Mouse (Mus musculus) limb, embryonic 14.5 days (tissue): ENCODE results near the gene Arxes1. TPM values are rescaled to one million over a fixed set of nuclear protein-coding genes. Genes with fewer than 3 reads are reported as not detected.
"Not testable (repeated sequence)": the region's sequence is repeated elsewhere in the genome, so short reads cannot be mapped to it uniquely, and the experiment has no call there.

ENCODE experiments used
- ATAC-seq: fragments of 200-750 bp; cut with Nextera tagmentation; 2 replicates; pipeline ENCODE4 v1.8.0; 2017; ENCODE audit warnings: low read depth, moderate number of reproducible peaks, moderate TSS enrichment; ENCODE audit not compliant: low FRiP score
- DNase-seq: peaks from one replicate; pipeline ENCODE4 v3.0.0-alpha.2; 2015; ENCODE audit warnings: low spot score
- H3K27ac ChIP-seq: fragments of 300-500 bp; sonication (generic); replicated peaks from 2 replicates; pipeline ENCODE4 v1.5.1; 2014; ENCODE audit warnings: low read depth, mild to moderate bottlenecking, low read length, moderate library complexity, mixed read lengths
- H3K27me3 ChIP-seq: fragments of 300-500 bp; sonication (generic); 2 replicates; pipeline ENCODE4 v1.6.1; 2014; ENCODE audit warnings: low read length, mixed read lengths; ENCODE audit not compliant: control insufficient read depth, insufficient read depth
- H3K36me3 ChIP-seq: fragments of 300-500 bp; sonication (generic); 2 replicates; pipeline ENCODE4 v1.6.1; 2014; ENCODE audit warnings: mild to moderate bottlenecking, low read length, moderate library complexity, mixed read lengths; ENCODE audit not compliant: control insufficient read depth, insufficient read depth
- H3K4me1 ChIP-seq: fragments of 300-500 bp; sonication (generic); 2 replicates; pipeline ENCODE4 v1.6.1; 2014; ENCODE audit warnings: antibody characterized with exemption, low read length, mixed read lengths; ENCODE audit not compliant: control insufficient read depth, insufficient read depth
- H3K4me2 ChIP-seq: fragments of 300-500 bp; sonication (generic); replicated peaks from 2 replicates; pipeline ENCODE4 v1.6.1; 2014; ENCODE audit warnings: low read depth, mild to moderate bottlenecking, low read length, moderate library complexity; ENCODE audit not compliant: severe bottlenecking
- H3K4me3 ChIP-seq: fragments of 300-500 bp; sonication (generic); replicated peaks from 2 replicates; pipeline ENCODE4 v1.5.1; 2014; ENCODE audit warnings: low read length
- H3K9ac ChIP-seq: fragments of 300-500 bp; sonication (generic); 2 replicates; pipeline ENCODE4 v1.6.1; 2014; ENCODE audit warnings: mild to moderate bottlenecking, low read depth, low read length, moderate library complexity; ENCODE audit not compliant: severe bottlenecking
- H3K9me3 ChIP-seq: fragments of 300-500 bp; sonication (generic); 2 replicates; pipeline ENCODE4 v1.6.1; 2016; ENCODE audit warnings: low read length; ENCODE audit not compliant: control insufficient read depth
- POLR2A ChIP-seq: fragments of 200-500 bp; IDR thresholded peaks from 2 replicates; pipeline ENCODE4 v1.8.0; 2012; ENCODE audit warnings: inconsistent platforms, mild to moderate bottlenecking, moderate library complexity, borderline replicate concordance; ENCODE audit not compliant: insufficient read depth, insufficient read length; ENCODE audit errors: extremely low read depth
- WGBS: fragments of 180-500 bp; shearing (Covaris S2); extraction: QIAGEN DNeasy Blood & Tissue Kit; methylation state at CpG from one replicate; pipeline ENCODE4 v1.1.7; 2014; 5-methylcytosine and 5-hydroxymethylcytosine counted together
- polyA plus RNA-seq, 2 experiments: library from polyadenylated mRNA; depleted of rRNA in 1 of 2; stranded (reverse) in 1 of 2; unstranded in 1 of 2; fragments of >200 nt; fragmentation: Nextera tagmentation in 1 of 2; extraction: Ambion mirVana in 1 of 2; gene quantifications; 2 replicates each; pipeline versions ENCODE4 v1.2.1 to v1.2.3; 2012 to 2014

Gene Arxes1
- polyA plus RNA-seq, 2 experiments: 15.0 to 31.1 TPM

GRCm38 (mm10) chrX:136051219-136051618, 18.1 kb downstream of the Arxes1 start:
- ATAC-seq (no peak), DNase-seq (no peak)
- no peak for TF ChIP-seq POLR2A
- Histone ChIP-seq H3K4me2 (no peak overlapping the region), H3K4me1 (no peaks in the 10 kb centered on the region), H3K27ac (no peak overlapping the region), H3K4me3 (no peak overlapping the region), H3K27me3 (no peaks in the 10 kb centered on the region), H3K36me3 (no peaks in the 10 kb centered on the region), H3K9ac (no peak overlapping the region), H3K9me3 (no peaks in the 10 kb centered on the region)
- 77% methylated on average over 2 of the region's 2 CpGs for WGBS

GRCm38 (mm10) chrX:136060698-136061097, 27.5 kb downstream of the Arxes1 start:
- ATAC-seq: no peak
- H3K36me3 ChIP-seq: no peaks in the 10 kb centered on the region

DNA sequence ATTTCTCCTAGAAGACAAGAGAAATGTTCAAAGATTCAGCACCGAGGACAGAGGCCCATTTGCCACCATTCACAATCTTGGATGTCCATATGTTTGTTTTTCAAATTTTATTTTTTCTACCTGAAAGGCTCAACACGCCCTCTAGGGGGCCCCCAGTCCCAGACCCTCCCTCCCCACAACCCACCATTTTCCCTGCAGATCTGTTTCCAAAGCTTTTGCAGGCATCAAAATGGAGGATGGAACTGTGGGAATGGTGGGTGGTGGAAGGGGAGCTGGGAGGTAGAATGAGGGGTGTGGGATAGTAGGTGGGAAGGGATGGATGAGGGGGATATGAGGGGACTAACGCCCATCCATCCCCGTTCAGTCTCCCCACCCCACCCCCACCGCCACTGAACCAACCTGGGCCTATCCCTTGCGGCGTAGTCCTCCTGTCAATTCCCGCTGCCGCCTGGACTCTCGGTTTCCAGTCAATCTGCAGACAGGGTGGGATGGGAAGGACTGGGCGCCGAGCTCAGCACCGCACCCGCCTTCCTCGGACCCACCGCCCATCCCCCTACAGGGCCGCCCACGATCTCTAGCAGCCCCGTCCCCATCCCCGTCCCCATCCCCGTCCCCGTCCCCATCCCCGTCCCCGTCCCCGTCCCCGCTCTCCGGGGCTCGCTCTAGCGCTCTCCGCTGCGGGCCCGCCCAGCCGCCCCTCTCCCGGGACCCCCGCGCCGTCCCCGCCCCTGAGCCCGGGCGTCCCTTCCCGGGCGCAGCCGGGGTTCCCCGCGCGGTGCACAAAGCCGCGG, 34.2 kb downstream of the Arxes1 start:
- peak overlapping the region; percentile 40 for H3K4me2 ChIP-seq
- 0 out of 2 replicates have a peak overlapping the region, but pooled peaks have one; percentile 7 for H3K9ac ChIP-seq
- 38% methylated on average over 10 of the region's 48 CpGs for whole genome bisulfite sequencing
- H3K36me3 ChIP-seq, H3K27me3 ChIP-seq, H3K27ac ChIP-seq, H3K4me1 ChIP-seq, H3K9me3 ChIP-seq: not testable (repeated sequence)
- peak; percentile 26 for DNase-seq
- ATAC-seq: peak; percentile 61
- H3K4me3 ChIP-seq: peak overlapping the region; percentile 28

More at GRCm38 (mm10) chrX:136060698-136061097, 27.5 kb downstream of the Arxes1 start:
- no peak overlapping the region for H3K4me2 ChIP-seq
- no peak for DNase-seq
- H3K4me1 ChIP-seq: no peaks in the 10 kb centered on the region
- no peaks in the 10 kb centered on the region for H3K9me3 ChIP-seq
- no peak overlapping the region for H3K27ac ChIP-seq
- no peaks in the 10 kb centered on the region; the same call in 1 of the 2 replicates for H3K27me3 ChIP-seq
- TF ChIP-seq POLR2A: no peak
- no peak overlapping the region for H3K9ac ChIP-seq
- H3K4me3 ChIP-seq: no peak overlapping the region
- 86% methylated on average over 1 of the region's 1 CpGs for WGBS

DNA sequence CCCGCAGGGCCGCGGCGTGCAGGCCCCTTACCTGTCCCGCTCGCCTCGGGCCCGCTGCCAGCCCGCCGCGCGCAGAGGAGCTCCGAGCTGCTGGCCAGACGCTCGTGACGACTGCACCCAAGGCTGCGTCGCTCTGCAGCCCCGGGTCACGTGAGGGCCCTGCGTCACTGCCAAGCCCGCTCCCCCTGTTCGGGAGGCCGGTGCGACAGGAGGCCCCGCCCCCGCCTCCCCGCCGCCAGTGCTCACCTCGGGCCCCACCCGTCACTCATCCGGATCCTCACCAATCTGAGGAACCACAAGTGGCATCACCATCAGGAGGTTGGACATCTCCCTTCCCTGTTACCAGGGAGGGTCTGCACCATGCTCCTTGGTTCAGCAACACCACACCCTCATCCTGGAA, 34.9 kb downstream of the Arxes1 start, which contains the start of gene Bex2:
Bex2 (minus strand) TSS at position 217 of the 400 bp plus-strand sequence.
- not testable (repeated sequence) for H3K27me3 ChIP-seq, H3K9me3 ChIP-seq, DNase-seq, H3K36me3 ChIP-seq, H3K4me1 ChIP-seq, H3K27ac ChIP-seq
- H3K9ac ChIP-seq: 0 out of 2 replicates have a peak within 1 kb of the TSS, but pooled peaks have one; percentile 7
- H3K4me2 ChIP-seq: peak within 1 kb of the TSS; percentile 40
- no CpG with 5 or more reads among the region's 32 CpGs for WGBS
- H3K4me3 ChIP-seq: peak within 1 kb of the TSS; percentile 28
- peak; percentile 97 for ATAC-seq

Other genes with a start within 250 kb of the Arxes1 start
- gene Bhlhb9, start 235.8 kb upstream of the Arxes1 start, polyA plus RNA-seq (2012; rRNA removed): 24.1 and 29.1 TPM in 2 replicates
- 51.6 and 54.7 TPM in 2 replicates for gene Bhlhb9, start 235.8 kb upstream of the Arxes1 start, polyA plus RNA-seq (2014; fragmentation: Nextera tagmentation; extraction: Ambion mirVana)
- 49.3 and 50.5 TPM in 2 replicates for gene Gprasp2, start 194.3 kb upstream of the Arxes1 start, polyA plus RNA-seq (2012; rRNA removed)
- 33.1 and 43.0 TPM in 2 replicates for gene Gprasp2, start 194.3 kb upstream of the Arxes1 start, polyA plus RNA-seq (2014; fragmentation: Nextera tagmentation; extraction: Ambion mirVana)
- 43.9 and 45.5 TPM in 2 replicates for gene Arxes2, start 39.5 kb upstream of the Arxes1 start, polyA plus RNA-seq (2012; rRNA removed)
- gene Arxes2, start 39.5 kb upstream of the Arxes1 start, polyA plus RNA-seq (2014; fragmentation: Nextera tagmentation; extraction: Ambion mirVana): 73.7 and 80.4 TPM in 2 replicates
- 33.5 and 52.3 TPM in 2 replicates for gene Bex2, start 34.9 kb downstream of the Arxes1 start, polyA plus RNA-seq (2012; rRNA removed)
- 65.5 and 78.4 TPM in 2 replicates for gene Bex2, start 34.9 kb downstream of the Arxes1 start, polyA plus RNA-seq (2014; fragmentation: Nextera tagmentation; extraction: Ambion mirVana)
- gene Nxf3, start 51.9 kb downstream of the Arxes1 start, polyA plus RNA-seq (2012; rRNA removed): 0.03 TPM in 2 replicates
- gene Nxf3, start 51.9 kb downstream of the Arxes1 start, polyA plus RNA-seq (2014; fragmentation: Nextera tagmentation; extraction: Ambion mirVana): not detected in 2 replicates
- 16.6 and 30.9 TPM in 2 replicates for gene Bex4, start 105.6 kb downstream of the Arxes1 start, polyA plus RNA-seq (2012; rRNA removed)
- gene Bex4, start 105.6 kb downstream of the Arxes1 start, polyA plus RNA-seq (2014; fragmentation: Nextera tagmentation; extraction: Ambion mirVana): 38.3 and 43.5 TPM in 2 replicates
- gene Tceal8, start 139.0 kb downstream of the Arxes1 start, polyA plus RNA-seq (2012; rRNA removed): 110 and 148 TPM in 2 replicates
- 203 and 216 TPM in 2 replicates for gene Tceal8, start 139.0 kb downstream of the Arxes1 start, polyA plus RNA-seq (2014; fragmentation: Nextera tagmentation; extraction: Ambion mirVana)
- gene Tceal5, start 170.5 kb downstream of the Arxes1 start, polyA plus RNA-seq (2012; rRNA removed): 10.2 and 25.8 TPM in 2 replicates
- 4.7 and 5.6 TPM in 2 replicates for gene Tceal5, start 170.5 kb downstream of the Arxes1 start, polyA plus RNA-seq (2014; fragmentation: Nextera tagmentation; extraction: Ambion mirVana)
- 56.8 and 88.7 TPM in 2 replicates for gene Tceal7, start 181.4 kb downstream of the Arxes1 start, polyA plus RNA-seq (2012; rRNA removed)
- gene Tceal7, start 181.4 kb downstream of the Arxes1 start, polyA plus RNA-seq (2014; fragmentation: Nextera tagmentation; extraction: Ambion mirVana): 74.4 and 121 TPM in 2 replicates
- gene Bex1, start 182.1 kb downstream of the Arxes1 start, polyA plus RNA-seq (2012; rRNA removed): 68.3 and 112 TPM in 2 replicates
- 83.7 and 92.3 TPM in 2 replicates for gene Bex1, start 182.1 kb downstream of the Arxes1 start, polyA plus RNA-seq (2014; fragmentation: Nextera tagmentation; extraction: Ambion mirVana)
- gene Tceal9, start 211.7 kb downstream of the Arxes1 start, polyA plus RNA-seq (2012; rRNA removed): 336 and 383 TPM in 2 replicates
- 626 and 632 TPM in 2 replicates for gene Tceal9, start 211.7 kb downstream of the Arxes1 start, polyA plus RNA-seq (2014; fragmentation: Nextera tagmentation; extraction: Ambion mirVana)
- 387 and 467 TPM in 2 replicates for gene Bex3, start 236.9 kb downstream of the Arxes1 start, polyA plus RNA-seq (2012; rRNA removed)
- gene Bex3, start 236.9 kb downstream of the Arxes1 start, polyA plus RNA-seq (2014; fragmentation: Nextera tagmentation; extraction: Ambion mirVana): 442 and 482 TPM in 2 replicates